Mouse (Mus musculus) adrenal gland (tissue): Measurements from ENCODE around the gene Inpp5k.

Experiments
- intact Hi-C: fragments of 180-260 bp; cut with DNase I; formaldehyde crosslinking; loops from one replicate; pipeline ENCODE4 v1.15.1; 2025

Inpp5k gene

DNA sequence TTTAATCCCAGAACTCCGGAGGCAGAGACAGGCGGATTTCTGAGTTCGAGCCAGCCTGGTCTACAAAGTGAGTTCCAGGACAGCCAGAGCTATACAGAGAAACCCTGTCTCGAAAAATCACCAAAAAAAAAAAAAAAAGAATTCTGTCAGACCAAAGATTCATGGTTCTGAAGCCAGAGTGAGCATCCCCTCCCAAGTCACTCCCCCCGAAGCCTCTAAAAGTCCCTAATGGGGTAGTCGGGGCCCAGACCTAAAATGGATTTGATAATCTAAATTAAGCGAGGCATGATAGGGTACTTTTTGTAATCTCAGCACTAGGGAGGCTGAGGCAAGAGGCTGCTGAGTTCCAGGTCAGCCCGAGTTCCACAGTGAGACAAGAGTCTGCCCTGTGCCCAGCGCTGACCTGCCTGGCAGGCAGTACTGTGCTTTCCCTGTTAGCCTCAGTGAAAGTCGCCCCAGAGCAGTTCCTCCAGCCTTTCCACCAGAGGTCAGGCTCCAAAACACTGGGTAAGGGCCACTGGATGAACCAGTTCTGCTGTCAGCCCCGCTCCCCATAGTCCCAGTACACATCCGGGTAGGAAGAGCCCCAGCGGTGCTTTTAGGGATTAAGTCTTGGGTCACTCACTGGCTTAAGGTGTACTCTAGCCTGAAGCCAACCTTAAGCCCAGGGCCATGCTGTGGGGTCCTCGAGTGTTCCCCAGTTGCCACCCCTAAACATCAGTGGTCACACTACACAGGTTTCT, 22.3 kb downstream of the Inpp5k start:
- intact Hi-C loops, result no loop called here

GRCm38 (mm10) chr11:75653781-75654470, 23.1 kb downstream of the Inpp5k start:
- intact Hi-C loops, result no loop called here

DNA sequence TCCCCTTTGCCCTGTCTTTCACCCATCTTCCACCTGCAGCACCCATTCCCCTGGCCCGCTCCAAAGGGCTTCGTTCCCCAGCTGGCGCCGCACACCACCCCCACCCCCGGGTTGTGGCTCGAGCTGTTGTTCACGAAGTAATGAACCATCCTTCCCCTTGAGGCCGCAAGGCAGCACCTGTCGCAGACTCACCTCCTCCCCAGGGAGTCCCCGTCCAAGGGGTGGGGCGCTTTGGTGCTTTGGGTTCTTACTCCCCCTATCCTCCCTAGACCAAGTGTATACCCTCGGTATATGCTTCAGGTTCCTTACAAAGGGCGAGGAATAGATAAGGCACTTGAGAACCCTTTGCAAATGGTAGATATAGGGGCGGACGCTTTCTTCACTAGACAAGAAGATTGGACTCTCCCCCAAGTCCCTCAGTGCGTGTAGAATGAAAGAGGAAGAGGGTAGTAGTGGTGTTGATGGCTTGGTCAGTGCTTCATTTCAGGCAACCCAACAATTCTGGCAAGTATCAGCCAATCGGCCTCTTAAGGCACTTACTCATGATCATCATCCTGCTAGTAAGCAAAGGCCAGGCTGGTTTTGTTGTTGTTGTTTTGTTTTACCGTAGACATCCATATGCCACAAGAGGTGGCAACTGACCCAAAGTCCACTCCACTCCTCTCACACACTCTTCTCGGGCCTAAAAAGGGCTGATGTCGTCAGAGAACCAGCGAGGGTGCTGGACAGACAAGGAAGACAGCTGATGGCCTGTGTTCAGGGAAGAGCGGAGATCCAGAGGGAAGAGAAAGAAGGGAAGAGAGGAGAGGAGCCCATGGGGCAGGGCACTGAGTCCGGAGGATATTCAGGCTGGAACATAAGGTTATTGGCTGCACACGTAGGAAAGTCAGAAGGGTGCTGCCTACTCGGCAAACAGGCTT, 23.9 kb downstream of the Inpp5k start:
- intact Hi-C loops, result no loop called here

DNA sequence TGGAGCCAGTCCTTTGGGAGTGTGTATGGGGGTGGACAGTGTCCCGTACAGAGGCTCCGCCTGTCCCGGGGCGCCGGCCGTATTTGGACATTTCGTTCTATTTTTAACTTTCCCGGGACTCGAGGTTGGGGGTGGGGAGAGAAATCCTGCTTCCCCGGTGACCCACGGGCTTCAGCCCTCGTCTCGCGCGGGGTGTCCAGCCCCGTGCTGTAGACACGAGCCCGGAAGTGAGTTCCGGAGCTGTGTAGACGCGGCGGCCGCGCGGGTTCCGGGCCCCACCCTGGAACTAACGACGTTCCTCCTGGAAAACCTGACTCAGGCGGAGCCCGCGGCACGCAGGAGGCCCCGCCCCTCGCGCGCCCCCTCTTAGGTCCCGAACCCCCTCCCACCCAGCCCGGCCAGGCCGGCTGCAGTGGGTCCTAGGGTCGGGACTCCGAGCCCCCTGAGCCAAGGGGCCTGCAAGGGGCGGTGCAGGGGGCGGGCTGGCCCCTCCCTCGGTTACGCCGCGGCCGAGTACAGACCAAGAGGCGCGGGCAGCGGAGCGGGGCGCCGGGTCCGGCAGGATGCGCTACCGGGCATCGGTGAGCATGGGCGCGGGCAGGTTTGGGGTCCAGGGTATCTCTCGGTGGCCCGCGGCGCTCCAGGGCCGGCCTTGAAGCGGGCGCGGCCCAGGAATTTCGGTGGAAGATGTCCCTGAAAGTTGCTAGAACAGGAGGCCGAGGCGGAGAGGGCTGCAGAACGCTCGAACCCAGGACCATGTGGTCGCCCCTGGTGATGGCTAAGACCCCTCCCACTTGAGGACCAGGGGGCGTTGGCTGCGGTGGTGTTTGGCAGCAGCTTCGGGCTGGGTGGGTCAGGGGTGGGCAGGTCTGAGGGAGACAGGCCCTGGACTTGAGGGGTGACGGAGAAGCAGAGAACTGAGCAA, 25.1 kb downstream of the Inpp5k start:
- intact Hi-C loops, result loop anchor here (2.0 kb wide), 1 partner anchor 21 kb away; no protein-coding TSS in a partner anchor

GRCm38 (mm10) chr11:75656621-75657590, 26.1 kb downstream of the Inpp5k start:
- intact Hi-C loops, result loop anchor here (2.0 kb wide), 1 partner anchor 20 kb away; no protein-coding TSS in a partner anchor

DNA sequence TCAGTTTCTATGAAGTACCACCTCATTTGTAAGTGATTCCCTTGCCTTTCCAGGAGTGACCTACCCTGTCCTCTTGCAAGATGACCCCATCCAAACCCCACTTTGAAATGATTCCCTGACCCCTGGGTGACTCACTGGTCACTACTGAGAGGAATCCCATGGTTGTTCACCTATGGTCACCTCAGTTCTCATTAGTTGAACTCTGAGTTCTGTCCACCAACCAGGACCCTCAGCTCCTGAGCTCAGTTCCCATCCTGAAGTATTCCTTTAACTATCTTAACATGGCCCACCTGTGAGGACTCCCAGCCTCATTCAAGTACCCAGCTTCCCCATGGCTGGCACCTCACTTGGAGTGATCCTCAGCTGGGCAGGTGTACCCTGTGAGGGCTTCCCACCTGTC, 27.1 kb downstream of the Inpp5k start:
- intact Hi-C loops, result loop anchor here (2.0 kb wide), 1 partner anchor 19 kb away; no protein-coding TSS in a partner anchor

DNA sequence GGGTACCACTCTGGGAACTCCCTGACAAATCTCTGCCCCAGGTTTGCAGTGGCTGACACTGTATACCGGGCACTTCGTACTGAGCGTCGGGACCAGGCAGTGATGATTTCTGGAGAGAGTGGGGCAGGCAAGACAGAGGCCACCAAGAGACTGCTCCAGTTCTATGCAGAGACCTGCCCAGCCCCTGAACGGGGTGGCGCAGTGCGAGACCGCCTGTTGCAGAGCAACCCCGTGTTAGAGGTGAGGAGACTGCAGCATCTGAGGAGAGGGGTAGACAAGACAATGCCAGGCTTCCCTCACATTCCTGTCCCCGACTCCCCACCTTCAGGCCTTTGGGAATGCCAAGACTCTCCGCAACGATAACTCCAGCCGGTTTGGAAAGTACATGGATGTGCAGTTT, 27.5 kb downstream of the Inpp5k start:
- intact Hi-C loops, result no loop called here

- intact Hi-C loops, result no loop called here
These were observed 28.4 kb downstream of the Inpp5k start for GRCm38 (mm10) chr11:75658996-75659750.

DNA sequence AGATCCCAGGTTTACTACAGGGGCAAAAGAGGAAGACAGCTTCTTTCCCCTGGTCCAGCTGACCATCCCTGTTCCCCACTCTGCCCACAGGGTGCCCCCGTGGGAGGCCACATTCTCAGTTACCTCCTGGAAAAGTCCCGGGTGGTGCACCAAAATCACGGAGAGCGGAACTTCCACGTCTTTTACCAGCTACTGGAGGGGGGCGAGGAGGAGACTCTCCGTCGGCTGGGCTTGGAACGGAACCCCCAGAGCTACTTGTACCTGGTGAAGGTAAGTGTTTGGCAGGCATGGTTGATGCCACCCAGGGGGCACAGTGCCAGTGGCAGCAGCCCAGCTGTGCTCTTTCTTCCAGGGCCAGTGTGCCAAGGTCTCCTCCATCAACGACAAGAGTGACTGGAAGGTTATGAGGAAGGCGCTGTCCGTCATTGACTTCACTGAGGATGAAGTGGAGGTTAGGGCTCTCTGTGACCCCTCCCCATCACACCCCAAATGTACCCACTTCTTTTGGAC, 29.3 kb downstream of the Inpp5k start:
- intact Hi-C loops, result no loop called here

- intact Hi-C loops, result no loop called here
These were observed 30.4 kb downstream of the Inpp5k start for GRCm38 (mm10) chr11:75660941-75661800.

DNA sequence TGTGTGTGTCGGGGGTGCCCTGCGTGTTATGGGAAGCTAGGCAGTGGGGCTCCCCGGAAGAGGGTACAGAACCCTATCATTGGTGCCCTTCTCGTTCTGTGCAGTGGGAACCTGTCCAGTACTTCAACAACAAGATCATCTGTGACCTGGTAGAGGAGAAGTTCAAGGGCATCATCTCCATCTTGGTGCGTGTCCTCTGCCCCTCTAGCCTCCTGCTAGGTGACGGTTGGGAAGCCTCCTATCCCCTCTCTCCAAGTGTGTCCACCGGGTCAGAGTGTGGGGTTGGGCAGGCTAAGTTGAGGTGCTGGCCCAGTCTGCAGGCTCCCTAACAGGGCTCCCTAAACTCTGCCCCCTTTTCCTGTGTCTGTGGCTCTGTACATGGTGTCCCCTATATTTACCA, 31.3 kb downstream of the Inpp5k start:
- intact Hi-C loops, result no loop called here

DNA sequence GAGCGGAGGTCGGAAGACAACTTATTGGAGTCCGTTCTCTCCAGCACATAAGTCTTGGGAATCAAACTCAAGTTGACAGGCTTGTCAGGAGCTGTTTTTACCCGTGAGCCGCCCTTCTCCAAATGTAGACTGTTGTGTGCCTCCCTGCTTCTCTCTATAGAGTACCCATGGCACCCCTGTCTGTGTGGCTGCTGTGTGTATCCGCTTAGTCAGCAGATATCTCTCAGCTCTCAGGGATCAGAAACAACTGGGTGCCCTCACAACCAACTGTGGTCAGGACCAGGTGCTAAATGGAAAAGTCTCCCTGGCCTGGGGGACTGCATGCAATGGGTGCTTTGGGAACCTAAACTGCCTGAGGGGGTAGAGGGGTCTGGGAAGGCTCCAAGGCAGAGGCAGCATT, 35.5 kb downstream of the Inpp5k start:
- intact Hi-C loops, result no loop called here

DNA sequence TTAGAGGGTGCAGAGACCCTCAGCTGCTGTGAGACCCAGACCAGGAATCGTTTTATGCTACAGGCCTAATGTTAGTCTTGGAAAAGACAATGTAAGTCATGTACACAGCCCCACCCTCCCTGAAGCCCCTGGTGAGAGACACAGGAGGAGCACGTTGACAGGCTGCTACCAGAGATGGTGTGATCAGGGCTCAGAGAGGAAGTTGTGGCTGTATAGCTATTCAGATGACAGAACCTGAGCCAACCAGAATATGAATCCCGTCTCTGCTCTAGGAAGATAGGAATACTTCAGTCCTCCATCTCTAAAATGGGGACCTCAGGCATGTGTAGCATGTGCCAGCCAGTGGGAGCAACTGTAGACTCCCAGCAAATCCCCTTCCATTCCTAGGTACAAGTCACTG, 37.8 kb downstream of the Inpp5k start:
- intact Hi-C loops, result no loop called here

DNA sequence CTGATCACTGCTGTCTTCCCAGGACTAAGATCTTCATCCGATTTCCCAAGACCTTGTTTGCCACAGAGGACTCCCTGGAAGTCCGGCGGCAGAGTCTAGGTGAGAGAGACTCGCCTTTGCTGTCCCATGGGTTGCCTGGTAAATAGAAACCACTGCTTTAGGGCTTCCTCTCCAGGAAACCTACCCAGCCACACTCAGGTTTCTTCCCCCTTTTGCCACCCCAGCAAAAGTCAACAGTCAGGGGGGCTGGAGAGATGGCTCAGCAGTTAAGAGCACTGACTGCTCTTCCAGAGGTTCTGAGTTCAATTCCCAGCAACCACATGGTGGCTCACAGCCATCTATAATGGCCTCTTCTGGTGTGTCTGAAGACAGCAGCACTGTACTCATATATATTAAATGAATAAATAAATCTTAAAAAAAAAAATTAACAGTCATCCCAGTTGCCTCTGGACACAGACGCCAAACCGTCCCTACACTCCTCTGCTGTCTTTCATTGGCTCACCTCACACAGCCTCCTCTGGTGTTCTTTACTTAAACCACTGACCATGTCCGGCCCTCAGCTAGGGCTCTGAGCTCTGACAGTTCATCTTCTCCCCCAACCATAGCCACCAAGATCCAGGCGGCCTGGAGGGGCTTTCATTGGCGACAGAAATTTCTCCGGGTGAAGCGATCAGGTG, 38.5 kb downstream of the Inpp5k start:
- intact Hi-C loops, result no loop called here

- intact Hi-C loops, result no loop called here
These were observed 39.0 kb downstream of the Inpp5k start for GRCm38 (mm10) chr11:75669853-75670200.

GRCm38 (mm10) chr11:75671426-75672180, 40.8 kb downstream of the Inpp5k start:
- intact Hi-C loops, result no loop called here
